Mouse (Mus musculus): ENCODE measurements around the gene Fhl3. TPM values are rescaled to one million over a fixed set of nuclear protein-coding genes. Genes with fewer than 3 reads are reported as not detected.

The Fhl3 gene
- polyA plus RNA-seq, 1 experiment from 2014 or later = 19.5 TPM

- peak overlapping the region; percentile 84 for H3K9ac ChIP-seq
- H3K4me3 ChIP-seq = peak overlapping the region; percentile 78
- H3K9me3 ChIP-seq = no peaks in the 10 kb centered on the region
- H3K27me3 ChIP-seq = 0 out of 2 replicates have a peak, but pooled peaks cover 7% of the 10 kb centered on the region
- H3K4me2 ChIP-seq = peak overlapping the region; percentile 98
- WGBS = under 1% methylated on average over 75 of the region's 75 CpGs
- ATAC-seq (ENCODE audit: insufficient number of reproducible peaks, insufficient read depth, low FRiP score, low TSS enrichment, low read depth) = peak; percentile 96
- peaks cover 21% of the 10 kb centered on the region for H3K4me1 ChIP-seq
- H3K27ac ChIP-seq = no peak overlapping the region
- peaks cover 11% of the 10 kb centered on the region; the same call in 1 of the 2 replicates for H3K36me3 ChIP-seq
These were observed 51.1 kb downstream of the Fhl3 start for GRCm38 (mm10) chr4:124751300-124752250.

GRCm38 (mm10) chr4:124752281-124753199 is 52.0 kb downstream of the Fhl3 start:
- Histone ChIP-seq H3K9ac (peak overlapping the region; percentile 84), H3K4me1 (peaks cover 21% of the 10 kb centered on the region), H3K27ac (no peak overlapping the region), H3K9me3 (no peaks in the 10 kb centered on the region), H3K27me3 (0 out of 2 replicates have a peak, but pooled peaks cover 7% of the 10 kb centered on the region), H3K4me2 (peak overlapping the region; percentile 98), H3K4me3 (peak overlapping the region; percentile 78), H3K36me3 (peaks cover 6% of the 10 kb centered on the region; the same call in 1 of the 2 replicates)
- ATAC-seq (ENCODE audit: insufficient number of reproducible peaks, insufficient read depth, low FRiP score, low TSS enrichment, low read depth) = no peak
- 16% methylated on average over 15 of the region's 15 CpGs for WGBS

GRCm38 (mm10) chr4:124755526-124755925 is 55.0 kb downstream of the Fhl3 start:
- ATAC-seq (ENCODE audit: insufficient number of reproducible peaks, insufficient read depth, low FRiP score, low TSS enrichment, low read depth) = no peak
- Histone ChIP-seq H3K27ac (no peak overlapping the region), H3K4me2 (no peak overlapping the region), H3K9ac (peak overlapping the region; percentile 16; the same call in 1 of the 2 replicates), H3K4me1 (peaks cover 21% of the 10 kb centered on the region), H3K4me3 (no peak overlapping the region), H3K9me3 (no peaks in the 10 kb centered on the region), H3K27me3 (0 out of 2 replicates have a peak, but pooled peaks cover 7% of the 10 kb centered on the region), H3K36me3 (peaks cover 7% of the 10 kb centered on the region; the same call in 1 of the 2 replicates)
- WGBS = 42% methylated on average over 7 of the region's 7 CpGs

MicroRNA genes within 50 kb of the gene (microRNA counts, 519-probe panel; counts per million panel counts)
- microRNA mmu-miR-697 = 236 counts per million, percentile 44 among the panel's probes with 10 or more counts
- microRNA mmu-miR-698 = 236 counts per million, percentile 44 among the panel's probes with 10 or more counts

Small RNA genes within 50 kb of the gene (microRNA-seq; reads per million reads assigned to microRNA genes)
- gene Gm24721 = not detected
- not detected for gene Mir697
- not detected for gene Mir698

Other genes starting within 250 kb of the Fhl3 start
- not detected in 2 replicates for gene 3100002H09Rik, start 89.9 kb upstream of the Fhl3 start, polyA plus RNA-seq (2015; fragmentation: Nextera tagmentation; extraction: Ambion mirVana)
- 2.3 and 2.4 TPM in 2 replicates for gene Pou3f1, start 43.9 kb upstream of the Fhl3 start, polyA plus RNA-seq (2015; fragmentation: Nextera tagmentation; extraction: Ambion mirVana)
- 84.7 and 92.2 TPM in 2 replicates for gene Utp11, start 7.1 kb upstream of the Fhl3 start, polyA plus RNA-seq (2015; fragmentation: Nextera tagmentation; extraction: Ambion mirVana)
- 177 and 186 TPM in 2 replicates for gene Sf3a3, start 14.1 kb downstream of the Fhl3 start, polyA plus RNA-seq (2015; fragmentation: Nextera tagmentation; extraction: Ambion mirVana)
- 25.2 and 26.4 TPM in 2 replicates for gene Inpp5b, start 41.1 kb downstream of the Fhl3 start, polyA plus RNA-seq (2015; fragmentation: Nextera tagmentation; extraction: Ambion mirVana)
- 11.9 and 12.9 TPM in 2 replicates for gene Mtf1, start 101.4 kb downstream of the Fhl3 start, polyA plus RNA-seq (2015; fragmentation: Nextera tagmentation; extraction: Ambion mirVana)
- gene Yrdc, start 150.0 kb downstream of the Fhl3 start, polyA plus RNA-seq (2015; fragmentation: Nextera tagmentation; extraction: Ambion mirVana) = 33.5 and 39.6 TPM in 2 replicates
- gene 1110065P20Rik, start 150.5 kb downstream of the Fhl3 start, polyA plus RNA-seq (2015; fragmentation: Nextera tagmentation; extraction: Ambion mirVana) = 60.0 and 60.9 TPM in 2 replicates
- gene Maneal, start 161.5 kb downstream of the Fhl3 start, polyA plus RNA-seq (2015; fragmentation: Nextera tagmentation; extraction: Ambion mirVana) = 1.2 and 1.4 TPM in 2 replicates
- gene Epha10, start 180.2 kb downstream of the Fhl3 start, polyA plus RNA-seq (2015; fragmentation: Nextera tagmentation; extraction: Ambion mirVana) = 0.08 and 0.11 TPM in 2 replicates
- 18.1 and 20.3 TPM in 2 replicates for gene 9930104L06Rik, start 236.3 kb downstream of the Fhl3 start, polyA plus RNA-seq (2015; fragmentation: Nextera tagmentation; extraction: Ambion mirVana)
- 133 and 141 TPM in 2 replicates for gene Cdca8, start 238.6 kb downstream of the Fhl3 start, polyA plus RNA-seq (2015; fragmentation: Nextera tagmentation; extraction: Ambion mirVana)

Data from embryonic facial prominence, embryonic 13.5 days (tissue).